Mouse (Mus musculus) thymus, postnatal 25 days (tissue): ENCODE measurements around the gene Derl3.
A peak's percentile ranks its signal among the peaks of the same experiment; 100 is the strongest.
"Not testable (repeated sequence)": the region's sequence is repeated elsewhere in the genome, so short reads cannot be mapped to it uniquely, and the experiment has no call there.

Experiments
- DNase-seq: peaks from one replicate; pipeline ENCODE4 v3.0.0; 2022

Gene Derl3

DNA sequence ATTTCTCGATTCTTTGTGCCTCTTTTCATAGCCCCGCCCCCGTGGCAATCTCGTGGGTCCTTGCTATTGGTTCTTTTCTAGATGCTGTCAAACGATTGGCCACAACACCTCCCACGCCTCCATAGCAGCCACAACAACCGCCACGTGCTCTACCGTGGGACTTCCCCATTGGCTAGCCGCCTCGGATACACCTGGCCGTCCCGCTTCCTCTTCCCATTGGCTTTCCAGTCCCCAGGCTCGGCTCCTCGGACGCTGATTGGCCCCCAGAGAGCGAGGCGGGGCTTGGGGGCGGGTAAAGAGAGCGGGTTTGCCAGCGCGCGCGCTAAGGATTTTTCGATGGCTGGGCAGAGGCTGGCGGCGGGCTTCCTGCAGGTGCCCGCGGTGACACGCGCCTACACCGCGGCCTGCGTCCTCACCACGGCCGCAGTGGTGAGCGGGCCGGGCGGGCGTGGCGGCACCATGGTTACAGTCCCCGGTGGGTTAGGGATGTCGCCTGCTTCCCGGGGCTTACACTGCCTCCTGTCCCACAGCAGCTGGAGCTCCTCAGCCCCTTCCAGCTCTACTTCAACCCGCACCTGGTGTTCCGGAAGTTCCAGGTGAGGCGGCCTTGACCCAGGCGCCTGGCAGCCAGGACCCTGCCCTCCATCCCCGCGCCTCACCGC is at the start of gene Derl3:
Gene Derl3 (plus strand): TSS at position 325 of the 662 bp plus-strand sequence.
- peak; percentile 95 for DNase-seq

DNA sequence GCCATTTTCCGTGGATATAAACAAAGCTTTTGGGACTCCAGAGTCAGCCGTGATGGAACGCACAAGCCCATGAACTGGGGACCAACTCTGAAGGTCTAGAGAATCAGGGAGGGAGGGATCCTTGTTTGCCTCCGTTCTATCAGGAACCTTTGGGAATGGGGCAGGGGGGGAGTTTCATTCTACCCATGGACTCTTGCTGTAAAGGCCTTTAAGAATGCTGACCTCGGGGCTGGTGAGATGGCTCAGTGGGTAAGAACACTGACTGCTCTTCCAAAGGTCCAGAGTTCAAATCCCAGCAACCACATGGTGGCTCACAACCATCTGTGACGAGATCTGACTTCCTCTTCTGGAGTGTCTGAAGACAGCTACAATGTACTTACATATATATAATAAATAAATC is 49.3 kb upstream of the Derl3 start:
- DNase-seq, result not testable (repeated sequence)

DNA sequence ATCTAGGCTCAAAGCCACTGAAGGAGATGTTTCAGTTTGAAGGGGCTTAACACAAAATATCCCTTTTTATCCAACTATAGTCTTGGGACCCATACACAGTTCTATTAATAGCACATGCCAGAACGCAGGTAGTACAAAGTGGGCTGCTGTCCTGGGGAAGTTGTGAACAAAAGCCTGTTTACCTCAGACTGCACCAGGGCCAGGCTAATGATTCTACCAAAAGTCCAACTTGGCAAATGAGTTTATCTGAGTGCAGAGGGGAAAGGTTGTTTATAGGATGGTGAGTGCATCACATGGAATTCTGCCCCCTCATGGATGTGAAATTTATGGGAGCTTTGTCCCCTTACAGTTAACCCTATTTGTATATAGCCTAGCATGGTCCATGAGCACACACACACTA is 48.4 kb upstream of the Derl3 start:
- no peak for DNase-seq

DNA sequence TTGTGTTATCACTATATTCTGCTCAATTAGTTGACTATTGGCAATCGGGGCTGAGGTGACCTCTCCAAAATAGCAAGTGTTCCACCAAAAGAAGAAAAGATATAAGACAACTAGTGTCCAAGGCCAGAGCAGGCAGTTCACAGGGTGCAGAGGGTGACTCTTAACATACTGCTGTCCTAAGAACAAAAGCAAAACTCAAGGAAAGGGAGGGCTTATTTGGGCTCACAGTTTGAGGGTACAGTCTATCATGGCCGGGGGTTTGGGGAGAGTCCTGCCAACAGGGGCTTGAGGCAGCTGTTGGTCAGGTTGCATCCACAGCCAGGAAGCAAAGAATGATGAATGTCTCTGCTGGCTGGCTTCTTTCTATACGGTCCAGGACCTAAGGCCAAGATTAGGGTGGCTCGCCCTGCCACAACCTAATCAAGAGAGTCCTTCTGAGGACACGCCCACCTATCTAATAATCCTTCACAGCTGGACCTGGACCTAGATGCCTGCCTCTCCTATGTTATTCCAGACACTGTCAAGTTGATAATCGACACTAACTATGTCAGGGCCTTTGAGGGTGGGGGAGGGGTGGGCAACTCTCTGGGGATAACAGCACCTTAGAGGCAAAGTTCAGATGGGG is 47.8 kb upstream of the Derl3 start:
- no peak for DNase-seq

DNA sequence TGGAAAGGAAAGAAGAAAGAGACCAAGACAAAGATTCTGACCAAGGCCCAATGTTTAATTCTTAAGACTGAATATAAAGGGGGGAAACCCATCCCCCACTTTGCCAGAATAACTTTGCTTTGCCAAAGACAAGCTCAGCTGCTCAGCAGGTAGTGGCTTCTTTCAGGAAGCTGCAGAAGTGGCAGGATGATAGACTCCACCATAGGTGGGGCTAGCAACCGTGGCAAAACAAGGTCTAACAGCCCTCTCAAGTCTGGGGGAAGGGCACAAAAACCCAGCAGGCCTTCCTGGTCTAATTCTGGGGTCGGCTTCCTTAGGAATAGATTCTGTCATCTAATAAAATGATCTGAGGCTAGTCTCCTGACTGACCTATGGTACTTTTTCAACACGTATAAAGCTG is 44.8 kb upstream of the Derl3 start:
- peak; percentile 27 for DNase-seq

DNA sequence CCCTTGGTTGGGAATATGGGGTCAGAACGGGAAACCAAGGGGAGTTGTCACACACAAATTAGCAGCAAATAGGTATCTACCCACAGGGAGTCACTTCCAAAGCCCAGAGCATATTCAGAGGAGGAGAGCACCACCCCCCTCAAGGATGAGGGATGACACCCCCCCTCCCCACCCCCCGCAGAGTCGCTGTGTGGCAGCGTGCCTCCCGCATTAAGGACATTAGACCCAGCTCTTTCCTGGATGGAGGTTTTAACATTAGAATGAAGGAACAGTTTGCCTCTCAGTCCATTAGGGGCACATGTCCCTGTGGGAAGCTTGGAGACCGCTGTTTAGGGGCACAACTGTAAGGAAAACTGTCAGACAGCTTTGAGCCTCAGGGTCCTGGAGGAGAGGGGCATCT is 42.1 kb upstream of the Derl3 start:
- no peak for DNase-seq

DNA sequence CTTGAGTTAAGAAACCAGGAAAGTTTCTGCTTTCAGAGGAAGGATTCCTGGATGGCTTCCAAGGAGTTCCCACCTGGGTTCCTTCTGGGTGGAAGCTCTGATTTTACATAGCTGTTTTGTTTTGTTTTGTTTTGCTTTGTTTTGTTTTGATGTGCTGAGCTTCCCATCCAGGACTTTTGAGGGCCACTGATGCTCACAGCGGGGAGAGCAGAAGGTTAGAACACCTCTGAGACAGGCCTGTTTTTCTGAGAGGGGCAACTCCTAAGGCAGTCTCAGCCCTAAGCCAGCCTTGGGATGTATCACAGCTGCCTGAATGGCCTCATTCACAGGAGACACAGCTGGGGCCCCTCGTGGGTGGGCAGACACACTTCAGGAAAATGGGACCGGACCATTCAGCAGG is 41.5 kb upstream of the Derl3 start:
- DNase-seq, result no peak

DNA sequence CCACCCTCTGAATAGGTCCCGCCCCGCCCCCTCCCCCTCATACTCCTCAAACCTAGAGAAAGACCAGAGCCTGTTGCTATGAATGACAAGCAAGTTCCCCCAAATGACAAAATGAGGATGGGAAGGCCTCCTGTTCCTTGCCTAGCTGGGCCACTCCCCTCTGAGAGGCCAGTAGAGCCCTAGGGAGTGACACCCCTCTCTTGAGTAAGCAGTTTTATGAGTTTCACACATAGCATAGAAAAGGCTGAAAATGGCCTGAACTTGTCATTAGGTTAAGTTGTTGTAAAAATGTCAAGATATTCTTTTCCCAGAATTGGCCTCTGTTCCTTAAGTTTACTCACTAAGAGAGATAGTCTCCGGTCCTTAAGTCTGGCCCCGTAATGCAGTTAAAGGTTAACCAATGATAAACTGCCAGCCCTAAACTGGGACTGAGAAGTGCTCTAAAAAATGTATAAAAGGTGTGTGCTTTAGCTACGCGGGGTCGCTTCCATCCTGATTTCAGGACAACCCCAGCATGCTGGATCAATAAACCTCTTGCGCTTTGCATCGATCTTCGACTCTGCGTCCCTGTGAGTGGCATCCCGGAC is 40.6 kb upstream of the Derl3 start:
- DNase-seq, result no peak

DNA sequence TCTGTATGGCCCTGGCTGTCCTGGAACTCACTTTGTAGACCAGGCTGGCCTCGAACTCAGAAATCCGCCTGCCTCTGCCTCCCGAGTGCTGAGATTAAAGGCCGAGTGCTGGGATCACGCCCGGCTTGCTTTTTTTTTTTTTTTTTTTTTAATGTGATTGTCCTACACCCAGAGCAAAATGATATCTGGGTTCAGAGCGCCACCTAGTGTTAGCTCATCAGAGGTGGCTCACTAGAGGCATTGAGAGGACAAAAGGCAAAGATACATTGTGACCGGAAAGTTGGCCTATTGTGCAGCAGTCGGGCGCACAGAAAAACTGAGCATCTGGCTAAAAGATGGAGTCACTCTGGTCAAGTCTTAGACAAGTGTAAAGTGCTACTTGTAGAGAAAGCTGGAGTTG is 39.8 kb upstream of the Derl3 start:
- peak; percentile 88 for DNase-seq

DNA sequence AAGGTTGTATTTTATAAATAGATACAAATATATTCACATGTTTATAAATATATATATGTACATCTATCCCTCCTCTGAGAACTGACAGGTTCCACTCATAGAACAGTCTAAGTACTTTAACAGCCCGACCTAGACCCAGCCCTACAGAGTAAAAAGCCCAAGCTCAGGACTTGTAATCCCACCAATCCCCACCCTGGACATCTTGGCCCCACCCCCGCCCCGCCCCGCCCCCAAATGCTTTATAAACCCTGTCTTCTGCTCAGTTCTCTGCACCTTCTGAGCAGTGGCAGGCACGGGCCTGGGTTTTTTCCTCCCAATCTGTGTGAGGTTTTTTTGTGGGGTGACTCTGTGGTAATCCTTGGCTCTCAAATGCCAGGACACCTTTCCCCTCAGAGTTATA is 39.1 kb upstream of the Derl3 start:
- no peak for DNase-seq

DNA sequence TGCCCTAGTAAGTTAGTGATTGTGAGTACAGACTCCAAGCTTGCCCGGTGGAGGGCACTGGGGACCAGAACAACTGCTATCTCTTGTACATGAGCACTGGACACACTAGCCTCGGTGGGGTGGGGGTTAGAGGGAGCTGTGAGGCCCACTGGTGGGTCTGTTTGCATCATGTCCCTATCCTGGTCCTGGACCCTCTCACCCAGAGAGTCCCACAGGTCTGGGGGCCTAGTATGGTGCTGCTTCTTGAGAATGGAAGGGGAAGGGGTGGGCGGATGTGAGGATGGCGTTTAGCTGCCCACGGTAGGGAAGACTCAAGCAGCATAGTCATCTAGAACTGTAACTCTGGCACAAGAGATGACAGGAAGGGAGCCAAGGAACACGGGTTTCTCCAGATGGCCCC is 38.4 kb upstream of the Derl3 start:
- no peak for DNase-seq

DNA sequence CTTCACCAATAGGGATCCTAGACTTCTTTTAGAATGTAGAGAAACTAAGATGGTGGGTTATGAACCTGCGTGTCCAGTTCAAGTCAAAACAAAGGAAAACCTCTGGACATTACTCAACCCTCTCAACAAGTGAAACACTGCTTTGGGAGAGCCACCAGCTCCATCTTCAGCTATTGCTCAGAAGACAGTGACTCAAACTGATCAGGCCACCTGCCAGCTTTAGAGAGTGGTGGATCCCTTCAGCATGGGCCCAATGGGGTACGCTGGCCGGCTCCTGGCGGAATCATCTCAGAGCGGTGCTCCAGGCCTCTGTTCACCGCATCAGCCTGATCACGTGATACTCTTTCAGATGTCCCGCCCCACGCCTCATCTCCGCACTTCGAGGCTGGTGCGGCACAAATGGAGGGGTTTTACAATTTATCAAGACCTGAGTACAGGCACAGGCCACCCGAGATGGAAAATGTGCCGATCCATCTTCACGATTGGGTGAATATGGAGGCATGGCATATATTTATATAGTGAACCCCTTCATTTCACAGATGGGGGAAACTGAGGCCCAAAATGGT is 37.7 kb upstream of the Derl3 start:
- no peak for DNase-seq

DNA sequence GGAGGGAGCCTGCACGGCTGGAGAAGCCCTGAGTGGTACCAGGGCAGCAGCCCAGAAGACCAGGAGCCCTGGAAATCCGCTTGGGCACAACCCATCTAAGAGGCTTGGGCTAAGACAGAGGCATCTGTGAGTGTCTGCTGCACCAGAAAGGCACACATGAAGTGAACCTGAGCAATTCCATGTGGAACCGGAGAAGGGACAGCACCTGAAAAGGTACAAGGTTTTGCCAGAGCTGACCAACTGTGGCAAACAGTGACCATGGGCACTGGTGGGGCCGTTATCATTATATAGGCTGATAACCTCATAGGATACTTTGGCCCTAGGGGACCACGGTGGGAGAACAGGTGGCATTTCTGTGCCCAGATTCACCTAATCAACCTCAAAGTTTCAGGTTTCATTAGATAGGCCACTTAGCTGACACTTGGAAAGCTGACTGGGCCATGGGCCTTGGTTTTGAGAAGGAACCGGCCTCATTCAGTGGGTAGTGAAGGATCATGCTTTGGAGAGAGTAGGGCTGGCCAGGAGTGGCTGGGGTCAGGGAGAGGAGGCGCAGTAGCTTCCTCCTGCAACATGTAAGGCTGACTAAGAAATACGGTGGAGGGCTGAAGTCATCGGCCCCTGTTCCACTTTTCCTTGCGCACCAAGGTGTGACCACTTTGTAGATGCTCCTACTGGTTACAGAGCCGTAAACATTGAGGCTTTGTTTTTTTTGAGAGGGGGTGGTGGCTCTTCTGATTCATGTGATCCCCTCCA is 36.9 kb upstream of the Derl3 start:
- no peak for DNase-seq

DNA sequence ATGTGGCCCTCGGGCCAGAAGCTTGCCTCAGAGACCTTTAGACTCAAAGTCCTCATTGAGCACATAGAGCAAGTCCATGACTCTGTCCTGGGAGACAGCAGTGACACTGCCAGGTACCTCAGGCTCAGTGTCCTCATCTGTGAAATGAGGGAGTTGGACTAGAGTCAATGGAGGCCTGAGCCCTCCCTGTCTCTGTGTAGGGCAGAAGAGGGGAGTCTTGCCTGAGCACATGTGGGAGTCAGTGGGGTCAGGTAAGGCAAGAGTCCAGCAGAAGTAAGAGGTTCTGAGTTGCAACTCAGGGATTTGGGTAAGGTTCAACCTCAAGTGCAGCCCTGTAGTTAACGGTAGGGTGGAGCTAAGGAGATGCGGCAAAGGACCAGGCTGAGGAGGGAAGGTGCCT is 36.2 kb upstream of the Derl3 start:
- no peak for DNase-seq

DNA sequence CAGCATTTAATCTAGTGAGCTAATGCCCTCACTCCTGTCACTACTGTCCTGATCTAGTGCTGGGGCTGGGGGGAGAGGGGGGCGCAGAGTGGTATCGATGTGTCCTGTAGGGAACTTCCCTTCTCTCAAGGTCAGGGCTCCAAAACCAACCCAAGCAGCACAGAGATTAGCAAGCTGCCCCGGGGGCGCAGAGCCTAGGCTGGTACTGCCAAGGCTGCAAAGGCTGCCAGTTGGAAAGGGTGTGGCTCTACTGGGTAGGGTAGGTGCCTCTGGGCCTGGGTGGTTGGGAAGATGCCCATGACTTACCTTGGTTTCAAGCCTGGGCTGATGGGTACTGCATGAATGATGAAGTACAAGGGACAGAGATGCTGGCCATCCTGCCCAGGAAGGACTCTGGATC is 35.6 kb upstream of the Derl3 start:
- DNase-seq, result no peak

DNA sequence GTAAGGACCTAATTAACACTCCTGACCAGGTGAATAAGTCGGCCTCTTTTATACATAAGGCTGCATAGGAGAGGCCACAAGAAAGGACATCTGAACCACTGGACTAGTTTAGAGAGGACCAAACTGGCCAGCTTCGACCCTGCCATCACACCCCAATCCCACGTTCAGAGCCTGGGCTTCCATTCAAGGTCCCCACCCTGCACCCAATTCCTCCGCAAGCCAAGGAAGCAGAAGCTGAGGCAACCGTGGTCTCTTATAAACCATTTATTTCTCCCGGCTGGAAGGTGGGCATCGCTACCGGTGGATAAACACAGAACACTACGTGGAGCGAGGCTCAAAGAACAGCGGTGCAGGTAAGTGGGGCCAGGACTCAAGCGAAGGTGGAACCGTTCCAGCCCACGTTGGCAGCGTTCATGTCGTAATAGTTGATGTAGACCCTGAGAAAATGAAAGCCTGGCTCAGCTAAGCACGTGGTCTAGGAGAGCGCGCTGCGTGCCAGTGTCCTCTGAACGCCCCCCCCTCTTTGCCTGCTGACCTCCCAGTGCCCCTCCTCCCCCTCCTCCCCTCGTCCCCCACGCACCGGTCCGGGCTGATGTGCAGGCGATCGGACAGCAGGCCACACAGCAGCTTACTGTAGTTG is 34.0 kb upstream of the Derl3 start:
- no peak for DNase-seq

DNA sequence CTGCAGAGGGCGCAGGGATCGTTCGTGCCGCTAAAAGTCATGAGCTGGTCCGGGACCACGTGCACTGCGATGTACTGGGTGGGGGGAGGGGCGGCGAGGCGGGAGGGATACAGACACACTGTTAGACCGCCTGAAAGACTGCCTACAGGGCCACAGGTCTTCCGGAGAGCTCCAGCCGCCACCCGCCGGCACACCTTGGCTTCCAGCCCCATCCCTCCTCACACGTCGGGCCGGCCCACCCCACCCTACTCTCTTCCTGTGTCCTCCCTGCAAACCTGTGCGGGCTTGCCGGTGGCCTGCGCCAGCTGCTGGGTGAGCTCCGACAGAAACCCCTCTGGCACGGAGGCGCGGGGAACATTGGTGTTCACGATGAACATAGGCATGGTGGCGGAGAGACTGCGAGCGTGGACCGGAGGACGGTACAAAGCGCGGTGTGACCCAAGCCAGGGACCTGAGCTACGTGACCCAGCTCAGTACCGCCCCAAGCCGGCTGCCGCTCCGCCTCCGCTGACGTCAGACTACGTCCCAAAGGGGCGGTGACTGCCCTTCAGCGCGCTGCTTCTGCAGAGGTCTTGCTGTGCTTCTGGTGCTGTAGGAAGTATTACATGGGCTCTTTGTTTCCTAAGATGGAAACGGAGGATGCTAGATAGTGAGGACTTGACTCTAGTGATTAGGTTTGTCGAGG is 33.3 kb upstream of the Derl3 start, which contains the start of gene Mif:
Gene Mif (minus strand): TSS at position 455 of the 685 bp plus-strand sequence.
- peak; percentile 91 for DNase-seq

DNA sequence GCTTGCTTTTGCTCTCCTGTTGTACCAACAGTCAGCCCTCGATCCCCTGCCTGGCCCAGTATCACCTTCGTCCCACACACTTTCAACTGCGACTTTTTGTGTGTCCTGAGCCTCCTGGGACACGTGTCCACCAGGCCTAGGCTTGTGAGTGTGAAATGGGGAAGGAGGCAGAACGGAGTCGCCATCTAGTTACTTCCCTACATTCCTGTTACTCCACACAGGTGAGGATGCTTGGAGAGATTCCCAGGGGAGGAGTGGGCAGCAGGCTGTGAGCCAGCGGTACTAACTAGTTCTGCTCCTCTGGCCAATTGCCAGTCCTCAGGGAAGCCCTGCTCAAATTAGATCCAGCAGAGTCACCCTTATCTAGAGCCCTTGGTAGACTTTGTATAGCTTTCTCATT is 32.5 kb upstream of the Derl3 start:
- no peak for DNase-seq

DNA sequence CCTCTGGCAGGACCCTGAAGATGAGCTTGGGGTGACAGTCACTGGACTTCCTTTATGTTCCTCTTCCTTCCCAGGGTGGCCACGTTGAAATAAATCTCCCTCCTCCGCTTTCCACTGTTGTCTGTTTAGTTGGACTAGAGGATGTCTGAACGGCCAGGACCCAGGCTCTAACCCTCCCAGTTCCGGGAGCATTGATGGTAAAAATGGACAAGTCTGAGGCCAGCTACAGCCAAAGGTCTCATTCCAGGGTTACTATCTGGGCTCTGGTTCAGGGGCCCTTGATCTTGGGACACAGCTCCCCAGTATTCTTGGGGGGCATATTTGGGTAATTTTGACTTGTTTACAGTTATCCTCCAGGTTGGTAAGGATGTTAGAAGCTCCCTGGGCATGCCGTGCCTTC is 31.6 kb upstream of the Derl3 start:
- no peak for DNase-seq

DNA sequence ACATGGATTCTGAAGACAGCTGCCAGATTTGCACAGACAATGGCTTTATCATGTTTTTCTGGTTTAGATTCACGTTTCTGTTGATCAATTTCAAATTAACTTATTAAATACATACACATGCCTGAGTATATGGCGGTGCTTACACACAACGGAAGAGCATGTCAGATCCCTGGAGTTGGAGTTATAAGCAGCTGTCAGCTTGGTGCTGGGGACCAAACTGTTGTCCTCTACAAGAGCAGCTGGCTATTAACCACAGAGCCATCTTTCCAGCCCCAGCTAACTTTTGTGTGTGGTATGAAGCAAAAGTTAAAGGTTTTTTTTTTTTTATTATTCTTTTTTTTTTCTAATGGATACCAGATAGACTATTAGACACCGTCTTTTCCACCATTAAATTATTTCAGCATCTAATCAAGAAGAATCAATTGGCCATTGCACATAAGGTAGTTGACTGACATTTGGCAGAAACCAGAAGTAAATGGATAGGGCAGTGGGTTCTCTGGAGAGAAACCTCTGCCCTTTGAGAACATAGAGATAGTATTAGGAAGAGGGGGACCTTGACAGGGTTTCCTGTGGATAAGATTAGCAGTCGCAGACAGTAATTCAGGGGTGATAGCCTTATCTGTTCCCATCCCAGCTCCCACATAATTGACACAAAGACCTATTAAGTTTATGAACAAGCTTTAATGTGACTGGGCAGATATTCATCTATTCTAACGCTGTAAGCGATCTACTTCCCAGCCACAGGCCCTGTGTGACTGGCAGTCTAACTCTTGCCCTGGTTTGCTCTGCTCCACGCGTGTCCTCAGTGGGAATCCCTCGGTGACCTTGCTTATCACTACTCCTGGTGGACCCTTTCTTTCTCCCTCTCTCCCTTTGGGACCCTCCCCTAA is 20.9 kb upstream of the Derl3 start:
- DNase-seq, result no peak

DNA sequence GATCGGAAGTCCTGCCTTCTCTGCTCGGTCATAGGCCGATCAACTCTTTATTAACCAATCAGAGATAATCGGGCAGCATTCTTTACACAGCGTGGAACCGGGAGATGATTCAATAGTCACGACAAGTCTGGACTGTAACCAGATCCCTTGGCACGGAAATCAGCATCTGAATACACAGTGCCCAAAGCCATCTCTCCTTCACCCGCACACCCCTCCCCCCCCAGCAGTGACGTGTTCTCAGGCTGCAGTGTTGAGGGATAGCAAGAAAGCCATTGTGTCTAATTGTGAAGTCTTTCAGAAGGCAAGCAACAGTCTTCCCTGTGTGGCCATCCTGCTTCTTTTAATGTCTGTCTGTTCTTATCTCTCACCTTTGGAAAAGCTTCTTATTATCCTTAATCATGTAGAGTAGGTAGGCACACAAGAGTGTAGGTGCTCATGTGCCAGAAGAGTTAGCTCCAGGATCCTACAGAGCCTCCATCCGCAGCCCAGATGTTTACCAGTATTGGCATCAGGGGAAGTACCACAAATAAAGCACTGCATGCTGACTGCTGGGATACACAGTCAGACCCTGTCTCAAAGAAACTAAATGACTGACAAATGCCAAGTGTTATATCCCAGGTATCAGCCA is 20.2 kb upstream of the Derl3 start:
- no peak for DNase-seq
